Mouse (Mus musculus): Measurements from ENCODE around the gene Hic2.

GRCm38 (mm10) chr16:17233702-17234498 lies 528 bp downstream of the Hic2 start:
- TF ChIP-seq CTCF (IDR thresholded peaks at IDR 0.05; ENCODE audit: low read depth) (no peak), EP300 (optimal IDR thresholded peaks at IDR 0.05) (no peak)
